Mouse (Mus musculus): Measurements from ENCODE around the gene Tmem184b.

Gene Tmem184b

GRCm38 (mm10) chr15:79368313-79368811, 35.0 kb downstream of the Tmem184b start:
- no peak for DNase-seq (ENCODE audit: low spot score)

GRCm38 (mm10) chr15:79366402-79366801, 37.0 kb downstream of the Tmem184b start:
- DNase-seq (ENCODE audit: low spot score): no peak

DNA sequence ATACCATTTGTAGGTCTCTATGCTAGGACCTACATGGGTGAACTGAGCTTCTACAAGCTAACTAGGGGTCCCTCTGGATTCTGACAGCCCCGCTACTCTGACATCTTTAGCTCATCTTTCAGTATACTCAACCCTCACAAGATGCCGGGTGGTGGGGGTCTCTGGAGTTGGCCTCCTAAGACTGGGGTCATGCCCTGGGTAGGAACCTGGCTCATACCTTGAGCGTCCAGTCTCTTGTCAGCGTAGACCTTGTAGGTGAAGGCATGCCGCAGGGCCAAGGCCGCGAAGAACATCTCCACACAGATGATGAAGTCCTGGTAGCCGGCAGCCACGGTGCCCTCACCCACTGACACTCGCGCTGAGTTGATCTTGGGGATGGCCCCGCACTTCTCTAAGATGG, 38.3 kb downstream of the Tmem184b start:
- no peak for DNase-seq (ENCODE audit: low spot score)

GRCm38 (mm10) chr15:79364120-79364519, 39.2 kb downstream of the Tmem184b start:
- DNase-seq (ENCODE audit: low spot score): no peak

DNA sequence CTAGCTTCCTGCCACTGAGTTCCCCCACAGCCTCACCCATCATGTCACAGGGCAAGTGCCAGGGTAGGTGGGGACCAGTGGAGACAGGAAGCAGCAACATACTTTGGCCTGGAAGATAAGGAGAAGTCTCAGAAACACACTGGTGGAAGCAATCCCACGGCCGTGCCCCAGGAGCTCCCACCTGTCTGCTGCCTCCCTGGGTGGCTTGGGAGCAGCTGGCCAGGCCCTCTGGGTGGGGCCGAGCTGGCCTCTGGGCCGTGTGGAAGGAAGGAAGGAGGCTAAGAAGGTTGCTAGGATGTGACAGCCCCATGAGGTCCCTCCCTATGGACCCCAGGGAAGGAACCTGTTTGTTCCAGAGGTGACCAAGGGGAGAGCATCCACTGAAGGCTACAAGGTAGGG, 42.3 kb downstream of the Tmem184b start:
- no peak for DNase-seq (ENCODE audit: low spot score)

GRCm38 (mm10) chr15:79360371-79360770, 43.0 kb downstream of the Tmem184b start:
- no peak for DNase-seq (ENCODE audit: low spot score)

DNA sequence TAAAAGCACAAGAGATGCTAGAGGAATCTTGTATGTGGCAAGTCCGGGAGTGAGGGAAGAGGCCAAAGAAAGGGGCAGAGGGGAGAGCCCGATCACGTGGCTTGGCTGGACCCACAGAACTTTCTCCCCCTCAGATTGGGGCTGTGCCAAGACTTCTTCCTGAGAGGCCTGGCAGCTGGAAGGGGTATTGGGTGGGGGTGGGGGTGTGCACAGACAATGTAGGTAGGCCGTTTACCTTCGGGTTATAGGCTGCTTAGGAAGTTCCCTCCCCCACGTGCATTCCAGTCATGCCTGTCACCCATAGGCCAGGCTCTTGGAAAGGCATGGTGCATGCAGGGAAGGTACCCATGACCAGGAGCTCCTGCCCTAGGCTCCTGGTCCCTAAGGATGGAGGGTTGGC, 43.4 kb downstream of the Tmem184b start:
- no peak for DNase-seq (ENCODE audit: low spot score)

- DNase-seq (ENCODE audit: low spot score): no peak
Measured at GRCm38 (mm10) chr15:79357974-79358690, 45.2 kb downstream of the Tmem184b start.

DNA sequence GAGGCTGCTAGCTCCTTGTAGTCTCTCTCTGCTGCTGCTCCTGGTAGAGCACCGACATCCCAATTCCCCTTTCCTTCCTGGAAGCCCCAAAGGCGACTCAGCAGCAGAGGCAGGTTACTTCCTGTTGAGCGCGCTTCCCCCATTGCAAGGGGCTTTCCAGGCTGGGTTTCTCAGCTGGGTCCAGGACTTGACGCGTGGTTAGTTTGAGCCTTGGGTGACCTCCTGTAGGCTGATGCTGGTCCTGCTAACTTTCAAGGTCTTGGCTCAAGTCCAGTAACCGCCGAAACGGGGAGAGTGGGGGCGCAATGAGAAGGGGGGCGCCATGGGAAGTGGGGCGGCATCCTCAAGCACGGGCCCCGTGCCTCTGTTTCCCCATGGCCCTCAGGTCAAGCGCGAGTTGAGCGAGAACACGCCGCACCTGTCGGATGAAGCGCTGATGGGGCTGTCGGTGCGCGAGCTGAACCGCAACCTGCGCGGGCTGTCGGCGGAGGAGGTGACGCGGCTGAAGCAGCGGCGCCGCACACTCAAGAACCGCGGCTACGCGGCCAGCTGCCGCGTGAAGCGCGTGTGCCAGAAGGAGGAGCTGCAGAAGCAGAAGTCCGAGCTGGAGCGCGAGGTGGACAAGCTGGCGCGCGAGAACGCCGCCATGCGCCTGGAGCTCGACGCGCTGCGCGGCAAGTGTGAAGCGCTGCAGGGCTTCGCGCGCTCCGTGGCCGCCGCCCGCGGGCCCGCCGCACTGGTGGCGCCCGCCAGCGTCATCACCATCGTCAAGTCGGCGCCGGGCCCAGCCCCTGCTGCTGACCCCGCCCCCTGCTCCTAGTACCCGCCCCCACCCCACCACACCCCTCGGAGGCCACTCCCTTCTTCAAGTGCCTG, 46.1 kb downstream of the Tmem184b start:
- peak; percentile 17 for DNase-seq (ENCODE audit: low spot score)

- DNase-seq (ENCODE audit: low spot score): no peak
Measured at GRCm38 (mm10) chr15:79356481-79356880, 46.9 kb downstream of the Tmem184b start.

DNA sequence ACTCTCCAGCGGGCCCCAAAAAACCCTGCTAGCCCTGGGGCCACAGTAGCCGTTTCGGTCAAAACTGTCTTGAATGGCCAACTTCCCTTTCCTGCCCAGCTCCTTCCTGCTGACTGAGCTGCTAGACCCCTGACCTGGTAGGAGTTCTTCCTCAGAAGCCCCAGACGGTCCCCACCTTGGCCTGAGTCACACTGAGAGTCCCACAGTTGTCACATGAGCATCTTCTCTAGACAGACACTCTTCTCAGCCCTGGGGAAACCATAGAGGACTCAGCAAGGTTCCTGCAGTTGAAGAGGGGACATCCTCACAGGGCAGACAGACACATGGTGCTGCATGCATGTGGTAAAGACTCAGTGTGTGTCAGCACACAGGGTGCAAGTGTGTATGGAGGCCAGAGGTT, 48.8 kb downstream of the Tmem184b start:
- no peak for DNase-seq (ENCODE audit: low spot score)

GRCm38 (mm10) chr15:79353690-79354305, 49.6 kb downstream of the Tmem184b start:
- DNase-seq (ENCODE audit: low spot score): no peak

- DNase-seq (ENCODE audit: low spot score): no peak
Measured at GRCm38 (mm10) chr15:79352479-79352878, 50.9 kb downstream of the Tmem184b start.

DNA sequence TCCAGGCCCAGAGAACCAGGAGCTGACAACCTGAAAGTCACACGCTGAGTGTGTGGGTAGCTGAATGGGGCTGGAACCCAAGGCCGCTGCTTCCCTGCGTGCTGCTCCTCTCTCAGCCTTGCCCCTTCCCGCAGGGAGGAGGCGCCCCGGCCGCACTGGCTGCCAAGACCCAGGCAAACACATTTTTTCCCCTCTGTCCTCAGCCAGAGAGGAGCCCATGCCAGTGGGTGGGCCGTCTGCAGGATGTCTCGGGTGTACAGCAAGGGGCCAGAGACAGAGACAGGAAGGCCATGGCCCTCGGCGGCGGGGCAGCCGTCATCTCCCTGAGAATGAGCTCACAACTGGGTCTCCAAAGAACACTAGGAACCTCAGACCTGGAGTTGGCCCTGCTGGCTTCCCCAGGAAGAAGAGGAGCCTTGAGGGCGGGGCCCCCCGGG, 52.0 kb downstream of the Tmem184b start:
- no peak for DNase-seq (ENCODE audit: low spot score)

DNA sequence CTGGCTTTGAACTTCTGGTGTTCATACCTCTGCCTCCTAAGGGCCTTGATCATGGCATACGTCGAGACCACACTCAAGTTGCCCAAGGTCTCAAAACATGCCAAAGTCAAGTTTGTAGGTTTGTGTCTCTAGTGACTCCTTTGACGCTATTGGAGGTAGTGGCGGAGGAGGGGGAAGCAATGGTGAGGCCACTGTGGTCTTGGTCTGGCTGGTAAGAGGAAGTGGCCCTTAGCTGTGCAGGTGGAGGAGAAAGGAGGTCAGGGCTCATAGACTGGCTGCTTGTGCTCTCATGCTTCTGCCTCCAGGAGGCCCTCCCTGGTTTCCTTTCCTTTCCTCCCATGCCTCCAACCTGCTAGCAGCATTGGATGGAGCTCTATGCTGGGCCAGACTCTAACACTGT, 52.5 kb downstream of the Tmem184b start:
- DNase-seq (ENCODE audit: low spot score): no peak

DNA sequence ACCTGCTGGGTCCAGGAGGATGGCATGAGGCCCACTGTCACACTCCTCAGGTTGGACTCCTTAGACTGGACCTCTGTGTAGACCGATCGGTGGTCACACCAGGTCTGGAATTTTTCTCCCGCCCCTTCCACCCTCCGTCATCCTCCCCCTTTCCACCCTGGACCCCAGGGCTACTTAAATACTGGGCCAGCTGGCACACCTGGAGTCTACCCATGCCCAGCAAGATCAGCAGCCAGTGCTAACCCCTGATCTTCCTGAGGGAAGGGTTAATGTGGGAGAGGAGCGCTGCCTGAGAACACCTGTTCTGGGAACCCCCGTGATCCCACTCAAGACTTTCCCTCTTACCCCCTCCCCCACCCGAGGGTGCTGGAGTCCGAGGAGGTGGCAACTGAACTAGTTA, 54.7 kb downstream of the Tmem184b start:
- DNase-seq (ENCODE audit: low spot score): no peak

GRCm38 (mm10) chr15:79347845-79348506, 55.4 kb downstream of the Tmem184b start:
- peak; percentile 44 for DNase-seq (ENCODE audit: low spot score)

GRCm38 (mm10) chr15:79347165-79347844, 56.1 kb downstream of the Tmem184b start:
- peak; percentile 62 for DNase-seq (ENCODE audit: low spot score)

- no peak for DNase-seq (ENCODE audit: low spot score)
Measured at GRCm38 (mm10) chr15:79346051-79346793, 57.1 kb downstream of the Tmem184b start, which contains the start of gene Maff. TSS of gene Maff (plus strand) at chr15:79346621.

- DNase-seq (ENCODE audit: low spot score): no peak
Measured at GRCm38 (mm10) chr15:79344627-79345026, 58.7 kb downstream of the Tmem184b start.

All from spleen, adult 12 weeks (tissue).